Mouse (Mus musculus) C2C12 (cell line): ENCODE data around the gene Atpaf2.

Source experiments
- CTCF ChIP-seq: IDR thresholded peaks from one replicate; pipeline ENCODE4 v1.5.1; 2011; ENCODE audit not compliant: control insufficient read depth, insufficient read depth, insufficient read length
- MYOD1 ChIP-seq: IDR thresholded peaks from one replicate; pipeline ENCODE4 v1.6.1; 2011; ENCODE audit warnings: low read depth; ENCODE audit not compliant: control insufficient read depth, insufficient read length
- USF1 ChIP-seq: IDR thresholded peaks from one replicate; pipeline ENCODE4 v1.6.1; 2011; ENCODE audit warnings: low read depth, mild to moderate bottlenecking, control low read depth, moderate library complexity

DNA sequence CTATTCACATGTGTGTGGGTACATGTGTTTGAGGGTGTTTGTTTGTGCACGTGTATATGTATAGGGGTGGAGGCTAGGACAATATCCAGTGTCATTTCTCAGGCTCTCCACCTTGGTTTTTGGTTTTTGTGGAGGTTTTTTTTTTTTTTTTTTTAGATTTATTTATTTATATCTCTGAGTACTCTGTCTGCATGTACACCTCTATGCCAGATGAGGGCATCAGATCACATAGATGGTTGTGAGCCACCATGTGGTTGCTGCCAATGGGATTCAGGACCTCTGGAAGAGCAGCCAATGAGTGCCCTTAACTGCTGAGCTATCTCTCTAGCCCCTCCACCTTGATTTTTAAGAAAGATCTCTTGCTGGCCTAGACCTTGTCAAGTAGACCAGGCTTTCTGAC lies 39.7 kb upstream of the Atpaf2 start:
- TF ChIP-seq CTCF (no peak), USF1 (no peak), MYOD1 (no peak)
